Mouse (Mus musculus) heart, postnatal 0 days (tissue): Measurements from ENCODE around the gene Zdhhc16.

Experiments
- CTCF ChIP-seq: IDR thresholded peaks from 2 replicates; pipeline ENCODE4 v1.5.1; 2016; ENCODE audit warnings: antibody characterized with exemption, control low read depth, low read depth
- EP300 ChIP-seq: IDR thresholded peaks from 2 replicates; pipeline ENCODE4 v1.6.1; 2016; ENCODE audit warnings: antibody characterized with exemption, low read depth

GRCm38 (mm10) chr19:41900495-41901090 lies 32.7 kb upstream of the Zdhhc16 start:
- TF ChIP-seq EP300: no peak
- TF ChIP-seq CTCF: no peak
